Mouse (Mus musculus) kidney, postnatal 0 days (tissue): ENCODE results near the gene Dcdc2a. TPM values are rescaled to one million over a fixed set of nuclear protein-coding genes. Genes with fewer than 3 reads are reported as not detected.
A peak's percentile ranks its signal among the peaks of the same experiment; 100 is the strongest.

Experiments used
- ATAC-seq: fragments of 200-750 bp; cut with Nextera tagmentation; replicated peaks from 2 replicates; pipeline ENCODE4 v1.8.0; 2017; ENCODE audit warnings: low read depth, moderate number of reproducible peaks, moderate TSS enrichment, moderate library complexity; ENCODE audit not compliant: low FRiP score
- DNase-seq: peaks from one replicate; pipeline ENCODE4 v3.0.0-alpha.2; 2016; ENCODE audit warnings: low spot score
- H3K27ac ChIP-seq: fragments of 300-500 bp; sonication (generic); 2 replicates; pipeline ENCODE4 v1.5.1; 2014; ENCODE audit warnings: mild to moderate bottlenecking
- H3K27me3 ChIP-seq: fragments of 300-500 bp; sonication (generic); 2 replicates; pipeline ENCODE4 v1.6.1; 2014; ENCODE audit warnings: low read length, mixed read lengths; ENCODE audit not compliant: insufficient read depth
- H3K36me3 ChIP-seq: fragments of 300-500 bp; sonication (generic); 2 replicates; pipeline ENCODE4 v1.6.1; 2014; ENCODE audit warnings: low read length, mixed read lengths; ENCODE audit not compliant: insufficient read depth
- H3K4me1 ChIP-seq: fragments of 300-500 bp; sonication (generic); replicated peaks from 2 replicates; pipeline ENCODE4 v1.6.1; 2014; ENCODE audit warnings: antibody characterized with exemption, low read length, mixed read lengths; ENCODE audit not compliant: insufficient read depth
- H3K4me2 ChIP-seq: fragments of 300-500 bp; sonication (generic); 2 replicates; pipeline ENCODE4 v1.6.1; 2014; ENCODE audit warnings: mild to moderate bottlenecking, low read length, moderate library complexity, mixed read lengths
- H3K4me3 ChIP-seq: fragments of 300-500 bp; sonication (generic); replicated peaks from 2 replicates; pipeline ENCODE4 v1.5.1; 2014; ENCODE audit warnings: low read depth, low read length
- H3K9ac ChIP-seq: fragments of 300-500 bp; sonication (generic); 2 replicates; pipeline ENCODE4 v1.6.1; 2014; ENCODE audit warnings: low read depth, low read length
- H3K9me3 ChIP-seq: fragments of 300-500 bp; sonication (generic); replicated peaks from 2 replicates; pipeline ENCODE4 v1.6.1; 2016; ENCODE audit warnings: low read length, inconsistent platforms, mixed read lengths
- CTCF ChIP-seq: IDR thresholded peaks from 2 replicates; pipeline ENCODE4 v1.5.1; 2016; ENCODE audit warnings: antibody characterized with exemption, low read depth, mild to moderate bottlenecking, moderate library complexity
- WGBS: fragments of 180-500 bp; shearing (Covaris S2); extraction: QIAGEN DNeasy Blood & Tissue Kit; methylation state at CpG from one replicate; pipeline ENCODE4 v1.1.7; 2014; 5-methylcytosine and 5-hydroxymethylcytosine counted together
- polyA plus RNA-seq: library from polyadenylated mRNA; unstranded; fragments of >200 nt; fragmentation: Nextera tagmentation; extraction: Ambion mirVana; gene quantifications from 2 replicates; pipeline ENCODE4 v1.2.1, GENCODE M21; 2015

Gene Dcdc2a
- polyA plus RNA-seq, 1 experiment from 2014 or later, result 73.7 TPM

DNA sequence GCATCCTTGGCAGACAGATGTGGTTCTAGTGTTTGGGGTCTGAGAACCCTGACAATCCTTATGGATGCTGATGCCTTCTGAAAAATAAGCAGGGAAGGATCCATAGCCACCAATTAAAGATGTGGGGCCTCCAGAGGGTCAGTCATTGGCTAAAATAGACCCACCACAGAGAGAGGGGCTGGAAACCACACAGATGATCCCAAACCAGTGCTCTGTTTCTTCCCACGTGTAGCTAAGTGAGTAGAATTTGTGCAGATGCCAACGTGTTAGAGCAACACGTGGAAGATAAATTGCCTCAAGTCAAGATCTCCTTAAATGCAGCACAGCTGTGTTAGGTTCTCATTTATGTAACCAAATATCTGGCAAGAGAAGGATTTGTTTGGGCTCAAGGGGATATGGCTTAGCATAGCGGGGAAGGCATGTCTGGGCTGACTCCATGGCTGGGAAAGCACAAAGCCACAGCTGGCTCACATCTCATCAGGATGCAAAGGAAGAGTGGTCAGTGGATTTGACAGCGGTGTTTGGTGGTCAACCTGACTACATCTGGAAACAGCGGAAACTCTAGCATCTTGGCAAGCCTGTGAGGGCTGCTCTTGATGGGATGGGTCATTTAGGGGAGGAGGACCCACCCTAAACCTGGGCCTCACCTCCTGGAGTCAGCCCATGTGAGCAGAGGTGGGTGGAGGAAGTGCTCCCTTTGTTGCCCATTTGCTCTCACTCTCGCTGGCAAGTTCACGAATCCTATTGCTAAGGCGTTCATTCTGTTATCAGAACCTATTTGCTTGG is 198.9 kb downstream of the Dcdc2a start:
- WGBS, result 41% methylated on average over 9 of the region's 9 CpGs
- Histone ChIP-seq H3K27me3 (no peaks in the 10 kb centered on the region), H3K9ac (no peak overlapping the region), H3K9me3 (no peaks in the 10 kb centered on the region), H3K27ac (no peak overlapping the region), H3K36me3 (no peaks in the 10 kb centered on the region), H3K4me1 (no peaks in the 10 kb centered on the region), H3K4me2 (no peak overlapping the region), H3K4me3 (no peak overlapping the region)
- ATAC-seq, result no peak
- peak; percentile 67 for DNase-seq
- no peak for TF ChIP-seq CTCF

DNA sequence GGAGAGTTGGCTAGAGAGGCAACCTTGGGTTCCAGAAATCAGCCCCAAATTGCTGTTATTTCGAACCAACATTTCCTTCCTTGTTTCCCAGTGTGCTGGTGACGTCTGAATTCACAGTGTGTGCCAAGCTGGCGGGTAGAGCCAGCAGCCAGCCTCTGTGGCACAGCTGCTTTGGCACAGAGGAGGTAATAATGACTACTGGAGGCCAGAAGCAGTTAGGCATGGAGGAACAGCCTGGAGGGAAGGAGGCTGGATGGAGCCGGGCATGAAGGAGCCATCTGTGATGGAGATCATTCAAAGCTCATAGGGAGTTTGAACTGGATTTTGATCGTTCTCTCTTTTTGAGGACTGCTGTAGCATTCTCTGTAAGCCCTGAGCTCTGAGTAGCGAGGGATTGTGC is 201.8 kb downstream of the Dcdc2a start:
- Histone ChIP-seq H3K4me3 (no peak overlapping the region), H3K36me3 (no peaks in the 10 kb centered on the region), H3K27ac (no peak overlapping the region), H3K9me3 (no peaks in the 10 kb centered on the region), H3K4me1 (no peaks in the 10 kb centered on the region), H3K4me2 (no peak overlapping the region), H3K9ac (no peak overlapping the region), H3K27me3 (no peaks in the 10 kb centered on the region)
- WGBS, result 81% methylated on average over 6 of the region's 6 CpGs
- TF ChIP-seq CTCF, result no peak
- DNase-seq, result no peak
- ATAC-seq, result no peak

Other genes starting within 250 kb of the Dcdc2a start
- 238 and 244 TPM in 2 replicates for gene Acot13, start 224.5 kb upstream of the Dcdc2a start, polyA plus RNA-seq
- gene Tdp2, start 224.3 kb upstream of the Dcdc2a start, polyA plus RNA-seq, result 50.8 and 51.8 TPM in 2 replicates
- gene D130043K22Rik, start 210.9 kb upstream of the Dcdc2a start, polyA plus RNA-seq, result 0.82 and 1.1 TPM in 2 replicates
- gene Aldh5a1, start 118.3 kb upstream of the Dcdc2a start, polyA plus RNA-seq, result 7.6 and 7.9 TPM in 2 replicates
- gene Gpld1, start 112.9 kb upstream of the Dcdc2a start, polyA plus RNA-seq, result 0.71 and 0.86 TPM in 2 replicates
- gene Mrs2, start 35.6 kb upstream of the Dcdc2a start, polyA plus RNA-seq, result 13.7 and 13.8 TPM in 2 replicates
- gene Nrsn1, start 214.5 kb downstream of the Dcdc2a start, polyA plus RNA-seq, result 0.25 TPM in 1 of 2 replicates, not detected in the other